Mouse (Mus musculus): ENCODE measurements around the gene Tmem178b. TPM values are rescaled to one million over a fixed set of nuclear protein-coding genes. Genes with fewer than 3 reads are reported as not detected.
A peak's percentile ranks its signal among the peaks of the same experiment; 100 is the strongest.

Tmem178b gene
- total RNA-seq, 2 experiments from 2014 or later: 295 to 302 TPM

GRCm38 (mm10) chr6:39917242-39917641, 44.2 kb downstream of the Tmem178b start:
- DNase-seq (ENCODE audit: low spot score in 2 of 2): no peak

- DNase-seq (ENCODE audit: low spot score in 2 of 2): no peak
Measured at GRCm38 (mm10) chr6:39917729-39918128, 44.7 kb downstream of the Tmem178b start.

- no peak for DNase-seq (ENCODE audit: low spot score in 2 of 2)
Measured at GRCm38 (mm10) chr6:39919011-39919709, 46.1 kb downstream of the Tmem178b start.

- no peak for DNase-seq (ENCODE audit: low spot score in 2 of 2)
Measured at GRCm38 (mm10) chr6:39926442-39926841, 53.4 kb downstream of the Tmem178b start.

- no peak for DNase-seq (ENCODE audit: low spot score in 2 of 2)
Measured at GRCm38 (mm10) chr6:39936590-39936989, 63.5 kb downstream of the Tmem178b start.

- DNase-seq (ENCODE audit: low spot score in 2 of 2): no peak
Measured at GRCm38 (mm10) chr6:39940920-39941319, 67.8 kb downstream of the Tmem178b start.

GRCm38 (mm10) chr6:39944854-39945253, 71.8 kb downstream of the Tmem178b start:
- no peak for DNase-seq (ENCODE audit: low spot score in 2 of 2)

GRCm38 (mm10) chr6:39945670-39946440, 72.8 kb downstream of the Tmem178b start:
- DNase-seq (ENCODE audit: low spot score in 2 of 2): no peak

- DNase-seq (ENCODE audit: low spot score in 2 of 2): peak in 1 of 2 experiments; percentile 10
Measured at GRCm38 (mm10) chr6:39946601-39947000, 73.5 kb downstream of the Tmem178b start.

- DNase-seq (ENCODE audit: low spot score in 2 of 2): no peak
Measured at GRCm38 (mm10) chr6:39953951-39954350, 80.9 kb downstream of the Tmem178b start.

GRCm38 (mm10) chr6:39955211-39955610, 82.1 kb downstream of the Tmem178b start:
- no peak for DNase-seq (ENCODE audit: low spot score in 2 of 2)

GRCm38 (mm10) chr6:39964606-39965005, 91.5 kb downstream of the Tmem178b start:
- no peak for DNase-seq (ENCODE audit: low spot score in 2 of 2)

- DNase-seq (ENCODE audit: low spot score in 2 of 2): no peak
Measured at GRCm38 (mm10) chr6:39970281-39970680, 97.2 kb downstream of the Tmem178b start.

- DNase-seq (ENCODE audit: low spot score in 2 of 2): peak; percentile 17 to 40
Measured at GRCm38 (mm10) chr6:39978942-39979341, 105.9 kb downstream of the Tmem178b start.

GRCm38 (mm10) chr6:39990772-39991171, 117.7 kb downstream of the Tmem178b start:
- no peak for DNase-seq (ENCODE audit: low spot score in 2 of 2)

- DNase-seq (ENCODE audit: low spot score in 2 of 2): no peak
Measured at GRCm38 (mm10) chr6:39991922-39992321, 118.9 kb downstream of the Tmem178b start.

GRCm38 (mm10) chr6:40006006-40006765, 133.1 kb downstream of the Tmem178b start:
- DNase-seq (ENCODE audit: low spot score in 2 of 2): peak; percentile 31 to 42

GRCm38 (mm10) chr6:40008166-40008907, 135.3 kb downstream of the Tmem178b start:
- no peak for DNase-seq (ENCODE audit: low spot score in 2 of 2)

GRCm38 (mm10) chr6:40009718-40010117, 136.6 kb downstream of the Tmem178b start:
- DNase-seq (ENCODE audit: low spot score in 2 of 2): no peak

- DNase-seq (ENCODE audit: low spot score in 2 of 2): no peak
Measured at GRCm38 (mm10) chr6:40011066-40011465, 138.0 kb downstream of the Tmem178b start.

GRCm38 (mm10) chr6:40011609-40012008, 138.5 kb downstream of the Tmem178b start:
- no peak for DNase-seq (ENCODE audit: low spot score in 2 of 2)
